Mouse (Mus musculus) spleen, postnatal 10 days (tissue): ENCODE data around the gene Actl7b.

Experiments
- DNase-seq, 2 experiments: peaks; one replicate each; pipeline ENCODE4 v3.0.0; 2021 to 2022; ENCODE audit warnings: low spot score in 2 of 2

Actl7b gene

GRCm38 (mm10) chr4:56741041-56741493 is at the start of gene Actl7b:
Gene Actl7b (minus strand): TSS chr4:56741443.
- DNase-seq, result no peak

DNA sequence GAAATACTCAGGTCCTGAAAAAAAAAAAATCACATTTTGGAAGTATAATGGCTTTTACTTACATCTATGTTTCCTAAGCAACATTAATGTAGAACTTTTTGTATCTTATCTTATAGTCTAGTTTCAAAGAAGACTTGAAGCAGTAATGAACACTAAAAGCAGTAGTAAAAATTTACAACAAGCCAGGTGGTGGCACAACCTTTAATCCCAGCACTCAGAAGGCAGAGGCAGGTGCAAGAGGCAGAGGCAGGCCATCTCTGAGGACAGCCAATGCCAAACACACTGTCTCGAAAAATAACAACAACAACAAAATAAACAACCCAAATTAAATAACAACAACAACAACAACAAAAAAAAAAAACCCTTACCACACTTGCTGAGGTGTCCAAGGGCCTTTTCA is 29.8 kb upstream of the Actl7b start:
- DNase-seq, result no peak

DNA sequence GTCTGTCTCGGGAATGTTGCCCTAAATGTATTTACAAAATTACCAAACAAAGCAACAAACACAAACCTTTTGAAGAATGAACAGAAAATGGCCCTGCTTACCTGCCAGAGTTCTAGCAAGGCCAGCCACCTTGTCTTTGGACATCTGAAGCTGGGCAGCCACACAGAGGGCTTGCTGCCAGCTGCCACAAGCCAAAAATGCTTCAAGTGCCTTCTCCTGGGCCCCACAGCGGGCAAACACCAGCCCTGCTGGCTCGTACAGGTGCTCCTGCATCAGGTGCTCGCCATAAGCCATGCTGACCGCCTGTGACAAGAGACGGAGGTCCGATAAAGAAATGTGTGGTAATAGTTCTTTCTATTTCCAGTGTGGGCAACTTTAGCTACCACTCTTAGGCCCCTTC is 27.7 kb upstream of the Actl7b start:
- no peak for DNase-seq

- no peak for DNase-seq
These were observed 26.6 kb upstream of the Actl7b start for GRCm38 (mm10) chr4:56767861-56768284.

GRCm38 (mm10) chr4:56757693-56758092 is 16.4 kb upstream of the Actl7b start:
- no peak for DNase-seq

GRCm38 (mm10) chr4:56756966-56757600 is 15.8 kb upstream of the Actl7b start:
- DNase-seq, result peak in 1 of 2 experiments; percentile 31

- DNase-seq, result no peak
These were observed 14.8 kb upstream of the Actl7b start for GRCm38 (mm10) chr4:56756021-56756420.

DNA sequence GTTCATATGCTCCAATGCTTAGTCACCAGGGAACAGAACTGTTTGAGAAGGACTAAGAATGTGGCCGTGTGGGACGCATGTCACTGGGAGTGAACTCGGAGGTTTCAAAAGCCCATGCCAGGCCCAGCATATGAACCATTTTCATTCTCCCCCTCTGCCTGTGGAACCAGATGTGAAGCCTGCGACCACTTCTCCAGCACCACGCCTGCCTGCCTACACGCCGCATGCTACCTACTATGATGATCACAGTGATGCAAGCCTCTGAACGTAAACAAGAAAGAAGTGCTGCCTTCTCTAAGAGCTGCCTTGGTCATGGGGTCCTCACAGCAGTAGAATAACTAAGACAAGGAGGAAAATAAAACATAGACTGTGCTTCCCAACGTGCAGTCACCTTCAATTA is 6.2 kb upstream of the Actl7b start:
- DNase-seq, result no peak

GRCm38 (mm10) chr4:56746345-56746744 is 5.1 kb upstream of the Actl7b start:
- DNase-seq, result no peak

DNA sequence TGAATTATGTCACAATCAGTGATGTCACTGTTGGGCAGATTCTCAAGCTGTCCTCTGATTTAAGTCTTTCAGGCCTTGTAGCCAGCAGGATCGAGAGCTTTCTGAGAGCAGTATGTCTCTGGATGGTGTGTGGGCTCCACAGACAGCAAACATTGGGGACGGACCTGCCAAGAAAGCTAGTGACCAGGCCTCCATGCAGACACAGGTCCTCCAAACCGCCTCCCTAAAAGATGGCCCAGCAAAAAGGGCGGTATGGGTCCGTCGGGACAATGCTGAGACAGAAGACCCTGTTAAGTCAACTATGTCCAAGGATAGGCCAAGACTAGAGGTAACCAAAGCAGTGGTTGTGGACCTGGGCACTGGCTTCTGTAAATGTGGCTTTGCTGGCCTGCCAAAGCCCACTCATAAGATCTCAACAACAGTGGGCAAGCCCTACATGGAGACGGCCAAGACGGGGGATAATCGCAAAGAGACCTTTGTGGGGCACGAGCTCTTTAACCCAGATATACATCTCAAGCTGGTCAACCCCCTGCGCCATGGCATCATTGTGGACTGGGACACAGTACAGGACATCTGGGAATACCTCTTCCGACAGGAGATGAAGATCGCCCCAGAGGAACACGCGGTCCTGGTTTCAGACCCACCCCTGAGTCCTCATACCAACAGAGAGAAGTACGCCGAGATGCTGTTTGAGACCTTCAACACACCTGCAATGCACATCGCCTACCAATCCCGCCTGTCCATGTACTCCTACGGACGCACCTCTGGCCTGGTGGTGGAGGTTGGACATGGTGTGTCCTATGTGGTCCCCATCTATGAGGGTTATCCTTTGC is 2.3 kb upstream of the Actl7b start, which contains the start of gene Actl7a:
Gene Actl7a, plus strand, starts transcription at position 51 of the 833 bp plus-strand sequence.
- DNase-seq, result no peak

- DNase-seq, result no peak
These were observed 1.5 kb upstream of the Actl7b start for GRCm38 (mm10) chr4:56742698-56743097.

GRCm38 (mm10) chr4:56740611-56741010 is 632 bp downstream of the Actl7b start:
- no peak for DNase-seq

GRCm38 (mm10) chr4:56740020-56740485 is 1.2 kb downstream of the Actl7b start, which contains the start of gene Gm26657:
Gene Gm26657 (plus strand): TSS chr4:56740070.
- DNase-seq, result no peak

DNA sequence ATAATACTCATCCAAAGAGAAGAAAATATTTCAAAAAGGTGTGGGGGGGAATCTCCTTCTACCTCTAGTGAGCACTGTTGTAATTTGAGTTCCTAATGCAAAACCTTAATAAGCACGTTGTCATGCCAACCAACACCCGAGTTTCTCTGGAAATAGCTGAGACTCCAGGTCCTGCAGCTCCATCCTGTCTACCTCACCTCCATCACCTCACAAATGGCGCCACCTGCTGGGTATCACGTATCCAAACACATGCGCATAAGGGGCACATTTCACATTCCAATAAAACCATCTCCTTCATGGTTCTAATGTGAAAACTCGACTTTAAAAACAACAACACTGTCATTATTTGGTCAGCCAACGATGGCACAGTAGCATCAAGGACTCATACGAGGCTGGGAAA is 15.4 kb downstream of the Actl7b start:
- peak in 1 of 2 experiments; percentile 40 for DNase-seq

GRCm38 (mm10) chr4:56723237-56723636 is 18.0 kb downstream of the Actl7b start:
- DNase-seq, result no peak

- DNase-seq, result no peak
These were observed 18.9 kb downstream of the Actl7b start for GRCm38 (mm10) chr4:56722346-56722745.

DNA sequence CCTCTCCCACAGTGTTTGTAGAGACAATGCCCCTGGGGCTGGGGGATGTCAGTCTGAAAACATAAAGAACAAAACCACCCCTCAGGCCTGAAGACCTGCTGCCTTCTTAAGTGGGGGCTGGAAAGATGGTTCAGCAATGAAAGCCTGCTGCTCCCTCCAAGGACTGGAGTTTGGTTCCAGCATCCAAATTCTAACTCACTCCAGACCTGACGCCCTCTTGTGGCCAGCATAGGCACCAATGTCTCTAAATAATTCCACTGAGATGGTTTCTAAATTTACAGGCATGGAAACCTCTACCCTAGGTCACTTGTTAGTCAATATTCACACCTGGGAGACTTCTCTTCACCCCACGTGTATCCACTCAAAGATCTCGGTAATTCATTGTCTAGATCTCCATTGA is 19.8 kb downstream of the Actl7b start:
- DNase-seq, result peak in 1 of 2 experiments; percentile 35

- no peak for DNase-seq
These were observed 20.8 kb downstream of the Actl7b start for GRCm38 (mm10) chr4:56720403-56720802.

- no peak for DNase-seq
These were observed 21.8 kb downstream of the Actl7b start for GRCm38 (mm10) chr4:56719456-56719855.

DNA sequence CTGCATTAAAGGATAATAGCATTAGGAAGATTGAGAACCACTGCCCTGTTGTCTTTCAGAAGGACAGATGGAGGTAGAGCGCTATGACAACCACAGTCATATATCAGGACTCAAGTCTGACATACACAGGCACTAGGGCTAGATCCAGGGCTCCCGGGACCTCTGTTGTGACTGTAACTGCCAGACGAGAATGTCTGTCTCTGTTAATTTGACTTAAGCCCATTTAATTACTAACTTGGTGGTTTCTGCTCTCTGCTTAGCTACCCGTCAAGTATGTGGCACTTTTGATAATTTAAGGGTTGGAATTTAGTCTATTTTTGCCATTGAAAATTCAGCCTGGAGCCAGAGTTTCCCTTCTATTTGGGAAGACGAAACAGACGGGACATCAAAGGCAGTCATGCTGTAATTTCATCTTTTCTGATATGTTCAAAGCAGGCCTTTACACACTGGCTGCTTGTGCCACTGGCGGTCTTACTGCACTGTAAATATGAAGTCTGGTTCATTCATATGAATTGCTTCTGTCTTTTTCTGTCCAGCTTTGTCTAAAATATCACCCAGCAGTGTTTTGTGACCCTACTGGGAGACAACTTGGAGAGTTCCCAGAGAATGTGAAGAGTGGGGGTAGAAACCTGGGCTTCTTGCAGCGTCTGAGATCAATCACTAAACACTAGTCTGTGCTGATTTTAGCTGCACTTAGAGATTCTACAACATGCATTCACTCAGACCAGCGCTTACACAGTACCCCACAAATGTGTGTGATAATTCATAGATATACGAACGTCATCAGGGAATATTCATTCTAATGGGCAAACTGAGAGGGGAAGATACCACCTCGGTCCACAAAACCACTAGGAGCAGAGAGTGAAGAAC is 22.4 kb downstream of the Actl7b start:
- DNase-seq, result no peak

- DNase-seq, result no peak
These were observed 23.3 kb downstream of the Actl7b start for GRCm38 (mm10) chr4:56717932-56718331.

GRCm38 (mm10) chr4:56716801-56717200 is 24.4 kb downstream of the Actl7b start:
- no peak for DNase-seq
